Mouse (Mus musculus): ENCODE data around the gene Ndufaf2. TPM values are rescaled to one million over a fixed set of nuclear protein-coding genes. Genes with fewer than 3 reads are reported as not detected.

The Ndufaf2 gene
- total RNA-seq, 2 experiments from 2014 or later, result 21.1 to 27.2 TPM

- no peak for TF ChIP-seq CTCF (IDR thresholded peaks at IDR 0.05)
- DNase-seq (ENCODE audit: extremely low spot score in 1 of 2, low spot score in 2 of 2), result no peak
- intact Hi-C loops (cut with DNase I), result no loop called here
- Histone ChIP-seq H3K27ac (no peak overlapping the region), H3K4me3 (no peak overlapping the region)
Observed at GRCm38 (mm10) chr13:107970422-107971142, 187.8 kb downstream of the Ndufaf2 start.

- no peak for TF ChIP-seq CTCF (IDR thresholded peaks at IDR 0.05)
- H3K4me3 ChIP-seq, result no peak overlapping the region
- peak; percentile 23 to 44 for DNase-seq (ENCODE audit: extremely low spot score in 1 of 2, low spot score in 2 of 2)
- no peak overlapping the region for H3K27ac ChIP-seq
- intact Hi-C loops (cut with DNase I), result no loop called here
Observed at GRCm38 (mm10) chr13:107969961-107970391, 188.4 kb downstream of the Ndufaf2 start.

- no peak for TF ChIP-seq CTCF (IDR thresholded peaks at IDR 0.05)
- Histone ChIP-seq H3K4me3 (no peak overlapping the region), H3K27ac (no peak overlapping the region)
- intact Hi-C loops (cut with DNase I), result no loop called here
- DNase-seq (ENCODE audit: extremely low spot score in 1 of 2, low spot score in 2 of 2), result no peak
Observed at GRCm38 (mm10) chr13:107964616-107965015, 193.8 kb downstream of the Ndufaf2 start.

GRCm38 (mm10) chr13:107963471-107963870 is 195.0 kb downstream of the Ndufaf2 start:
- intact Hi-C loops (cut with DNase I), result no loop called here
- no peak for DNase-seq (ENCODE audit: extremely low spot score in 1 of 2, low spot score in 2 of 2)
- TF ChIP-seq CTCF (IDR thresholded peaks at IDR 0.05), result no peak
- Histone ChIP-seq H3K4me3 (no peak overlapping the region), H3K27ac (no peak overlapping the region)

- intact Hi-C loops (cut with DNase I), result no loop called here
- no peak overlapping the region for H3K4me3 ChIP-seq
Observed at GRCm38 (mm10) chr13:107962741-107963140, 195.7 kb downstream of the Ndufaf2 start.

GRCm38 (mm10) chr13:107961972-107962371 is 196.5 kb downstream of the Ndufaf2 start:
- no peak for TF ChIP-seq CTCF (IDR thresholded peaks at IDR 0.05)
- intact Hi-C loops (cut with DNase I), result no loop called here
- no peak for DNase-seq (ENCODE audit: extremely low spot score in 1 of 2, low spot score in 2 of 2)

More at GRCm38 (mm10) chr13:107962741-107963140, 195.7 kb downstream of the Ndufaf2 start:
- no peak overlapping the region for H3K27ac ChIP-seq
- no peak for DNase-seq (ENCODE audit: extremely low spot score in 1 of 2, low spot score in 2 of 2)
- TF ChIP-seq CTCF (IDR thresholded peaks at IDR 0.05), result no peak

GRCm38 (mm10) chr13:107961501-107961900 is 196.9 kb downstream of the Ndufaf2 start:
- intact Hi-C loops (cut with DNase I), result no loop called here

More at GRCm38 (mm10) chr13:107961972-107962371, 196.5 kb downstream of the Ndufaf2 start:
- Histone ChIP-seq H3K27ac (no peak overlapping the region), H3K4me3 (no peak overlapping the region)

GRCm38 (mm10) chr13:107960549-107960948 is 197.9 kb downstream of the Ndufaf2 start:
- H3K27ac ChIP-seq, result no peak overlapping the region
- TF ChIP-seq CTCF (IDR thresholded peaks at IDR 0.05), result no peak
- intact Hi-C loops (cut with DNase I), result no loop called here
- no peak for DNase-seq (ENCODE audit: extremely low spot score in 1 of 2, low spot score in 2 of 2)
- H3K4me3 ChIP-seq, result no peak overlapping the region

More at GRCm38 (mm10) chr13:107961501-107961900, 196.9 kb downstream of the Ndufaf2 start:
- TF ChIP-seq CTCF (IDR thresholded peaks at IDR 0.05), result no peak
- no peak overlapping the region for H3K27ac ChIP-seq
- no peak overlapping the region for H3K4me3 ChIP-seq
- no peak for DNase-seq (ENCODE audit: extremely low spot score in 1 of 2, low spot score in 2 of 2)

GRCm38 (mm10) chr13:107959891-107960290 is 198.5 kb downstream of the Ndufaf2 start:
- DNase-seq (ENCODE audit: extremely low spot score in 1 of 2, low spot score in 2 of 2), result no peak
- TF ChIP-seq CTCF (IDR thresholded peaks at IDR 0.05), result no peak
- intact Hi-C loops (cut with DNase I), result no loop called here
- H3K27ac ChIP-seq, result no peak overlapping the region
- H3K4me3 ChIP-seq, result no peak overlapping the region

GRCm38 (mm10) chr13:107956246-107956645 is 202.2 kb downstream of the Ndufaf2 start:
- no peak for DNase-seq (ENCODE audit: extremely low spot score in 1 of 2, low spot score in 2 of 2)
- no peak overlapping the region for H3K4me3 ChIP-seq
- no peak overlapping the region for H3K27ac ChIP-seq
- TF ChIP-seq CTCF (IDR thresholded peaks at IDR 0.05), result no peak
- intact Hi-C loops (cut with DNase I), result no loop called here

- no peak for DNase-seq (ENCODE audit: extremely low spot score in 1 of 2, low spot score in 2 of 2)
- no peak for TF ChIP-seq CTCF (IDR thresholded peaks at IDR 0.05)
- Histone ChIP-seq H3K4me3 (no peak overlapping the region), H3K27ac (no peak overlapping the region)
- intact Hi-C loops (cut with DNase I), result no loop called here
Observed at GRCm38 (mm10) chr13:107955327-107956110, 202.9 kb downstream of the Ndufaf2 start.
